Mouse (Mus musculus) heart, adult 2 months (tissue): ENCODE data around the gene Gm10643. TPM values are rescaled to one million over a fixed set of nuclear protein-coding genes. Genes with fewer than 3 reads are reported as not detected.

Experiments
- DNase-seq, 2 experiments: peaks; one replicate each; pipeline ENCODE4 v3.0.0; 2021
- H3K27ac ChIP-seq: fragments of 200-600 bp; 2 replicates; pipeline ENCODE4 v1.8.1; 2022
- H3K27me3 ChIP-seq: fragments of 200-500 bp; 2 replicates; pipeline ENCODE4 v1.6.1; 2012; ENCODE audit warnings: mild to moderate bottlenecking, low read length, inconsistent platforms, mixed read lengths; ENCODE audit not compliant: control insufficient read depth, insufficient read depth
- H3K36me3 ChIP-seq: fragments of 200-500 bp; 2 replicates; pipeline ENCODE4 v1.6.1; 2012; ENCODE audit warnings: low read length, inconsistent platforms; ENCODE audit not compliant: control insufficient read depth, insufficient read depth
- H3K4me1 ChIP-seq: fragments of 200-500 bp; 2 replicates; pipeline ENCODE4 v1.6.1; 2011; ENCODE audit warnings: low read length; ENCODE audit not compliant: control insufficient read depth, insufficient read depth
- H3K4me3 ChIP-seq: fragments of 200-600 bp; 2 replicates; pipeline ENCODE4 v1.8.1; 2022
- H3K79me2 ChIP-seq: fragments of 200-500 bp; replicated peaks from 2 replicates; pipeline ENCODE4 v1.6.1; 2012; ENCODE audit warnings: mild to moderate bottlenecking, inconsistent platforms, low read length, moderate library complexity, mixed read lengths; ENCODE audit not compliant: control insufficient read depth, insufficient read depth
- H3K9ac ChIP-seq: fragments of 200-500 bp; 2 replicates; pipeline ENCODE4 v1.6.1; 2012; ENCODE audit warnings: low read depth, mild to moderate bottlenecking, control low read depth, inconsistent platforms, low read length, mixed read lengths
- CTCF ChIP-seq: fragments of 200-600 bp; IDR thresholded peaks from 2 replicates; pipeline ENCODE4 v1.8.1; 2022; ENCODE audit warnings: antibody characterized with exemption, mild to moderate bottlenecking, moderate library complexity
- EP300 ChIP-seq: fragments of 200-500 bp; IDR thresholded peaks from 2 replicates; pipeline ENCODE4 v1.6.1; 2011; ENCODE audit warnings: low read depth, low read length, control low read depth; ENCODE audit not compliant: insufficient read depth
- POLR2A ChIP-seq: fragments of 200-500 bp; IDR thresholded peaks from 2 replicates; pipeline ENCODE4 v1.6.1; 2011; ENCODE audit warnings: mild to moderate bottlenecking, low read depth, low read length, control low read depth; ENCODE audit not compliant: insufficient read depth
- WGBS: fragments of 180-500 bp; shearing (Covaris S2); methylation state at CpG from one replicate; pipeline ENCODE4 v1.1.7; 2018; 5-methylcytosine and 5-hydroxymethylcytosine counted together
- intact Hi-C: fragments of 180-260 bp; cut with DNase I; formaldehyde crosslinking; loops from one replicate; pipeline ENCODE4 v1.15.1; 2025
- polyA plus RNA-seq: library from polyadenylated mRNA; depleted of rRNA; stranded (reverse); fragments of >200 nt; gene quantifications from 2 replicates; pipeline ENCODE4 v1.2.3, GENCODE M21; 2012
- total RNA-seq, 2 experiments: library from RNA; stranded (reverse); gene quantifications; 2 replicates each; pipeline ENCODE4 v1.2.3; 2021

The Gm10643 gene
- total and polyA plus RNA-seq, 3 experiments, result 2.1 to 4.8 (median 3.6) TPM

DNA sequence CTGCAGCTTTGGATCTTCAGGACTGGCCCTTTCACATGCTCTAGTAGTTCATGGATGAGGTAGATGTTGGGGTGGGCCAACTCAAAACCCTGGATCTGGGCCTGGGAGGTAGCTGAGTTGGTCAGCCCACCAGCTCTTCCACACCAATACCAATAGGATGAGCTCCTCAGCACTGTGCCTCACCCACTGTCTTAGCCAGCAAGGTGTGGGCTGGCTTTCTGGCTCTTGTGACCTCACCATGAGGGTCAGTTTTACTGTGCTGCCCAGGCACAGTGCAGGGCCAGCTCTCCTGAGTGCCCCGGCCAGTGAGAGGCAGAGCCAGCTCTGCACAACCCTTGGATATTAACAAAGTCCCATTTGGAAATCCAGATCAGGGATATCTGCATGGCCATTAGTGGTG, 7.1 kb downstream of the Gm10643 start:
- 96% methylated on average over 1 of the region's 1 CpGs for WGBS

DNA sequence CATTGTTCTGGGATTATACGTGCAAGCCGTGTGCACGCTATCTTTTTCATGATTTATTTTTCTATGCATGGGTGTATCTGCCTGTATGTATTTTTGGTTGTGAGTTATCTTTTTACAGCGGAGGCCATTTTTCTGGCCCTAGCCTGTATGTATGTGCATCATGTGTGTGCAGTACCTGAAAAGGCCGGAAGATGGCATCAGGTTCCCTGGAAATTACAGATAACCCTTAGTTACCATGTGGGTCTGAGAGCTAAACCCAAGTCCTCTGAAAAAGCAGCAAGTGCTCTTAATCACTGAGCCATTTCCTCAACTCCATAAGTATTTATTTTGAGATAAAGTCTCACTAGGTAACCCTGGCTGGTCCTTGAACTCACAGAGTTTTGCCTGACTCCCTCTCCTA, 11.7 kb downstream of the Gm10643 start:
- no peak overlapping the region for H3K27ac ChIP-seq
- TF ChIP-seq POLR2A (no peak), EP300 (no peak), CTCF (no peak)
- H3K36me3 ChIP-seq, result no peaks in the 10 kb centered on the region
- 69% methylated on average over 5 of the region's 5 CpGs for WGBS
- H3K4me3 ChIP-seq, result no peak overlapping the region
- H3K79me2 ChIP-seq, result no peaks in the 10 kb centered on the region
- H3K4me1 ChIP-seq, result no peaks in the 10 kb centered on the region
- H3K9ac ChIP-seq, result no peak overlapping the region
- no peak for DNase-seq
- no peaks in the 10 kb centered on the region for H3K27me3 ChIP-seq
- intact Hi-C loops, result no loop called here

More for the DNA sequence above, 7.1 kb downstream of the Gm10643 start:
- no peak for DNase-seq
- H3K36me3 ChIP-seq, result no peaks in the 10 kb centered on the region
- no peaks in the 10 kb centered on the region for H3K79me2 ChIP-seq
- H3K9ac ChIP-seq, result no peak overlapping the region
- no peak overlapping the region for H3K27ac ChIP-seq
- no peaks in the 10 kb centered on the region for H3K4me1 ChIP-seq
- no peaks in the 10 kb centered on the region for H3K27me3 ChIP-seq
- TF ChIP-seq EP300 (no peak), POLR2A (no peak), CTCF (no peak)
- intact Hi-C loops, result no loop called here
- no peak overlapping the region for H3K4me3 ChIP-seq

DNA sequence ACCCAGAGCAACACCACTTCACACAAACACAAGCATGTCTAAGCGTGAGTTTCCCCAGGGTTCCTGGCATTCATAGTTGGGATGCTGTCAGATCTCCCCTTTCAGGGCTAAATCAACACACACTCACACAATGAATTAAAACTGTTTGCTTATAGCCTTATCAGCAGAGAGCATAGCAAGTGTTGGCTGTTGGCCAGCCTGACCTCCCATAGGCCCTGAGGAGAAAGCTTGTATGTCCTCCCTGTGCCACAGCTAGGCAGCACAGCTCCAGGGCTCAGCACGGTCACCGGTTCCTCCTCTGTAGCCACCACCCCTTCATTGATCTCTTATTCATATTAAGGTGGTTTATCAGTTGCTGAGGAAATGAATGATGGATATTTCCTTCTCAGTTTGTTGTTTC, 12.2 kb downstream of the Gm10643 start:
- Histone ChIP-seq H3K27ac (no peak overlapping the region), H3K4me3 (no peak overlapping the region), H3K4me1 (no peaks in the 10 kb centered on the region), H3K9ac (no peak overlapping the region), H3K36me3 (no peaks in the 10 kb centered on the region), H3K27me3 (no peaks in the 10 kb centered on the region), H3K79me2 (no peaks in the 10 kb centered on the region)
- intact Hi-C loops, result no loop called here
- no peak for TF ChIP-seq CTCF
- 26% methylated on average over 3 of the region's 3 CpGs for WGBS
- DNase-seq, result no peak

GRCm38 (mm10) chr8:84048171-84048570, 16.8 kb downstream of the Gm10643 start:
- no peak for DNase-seq
- no peak overlapping the region for H3K27ac ChIP-seq
- H3K36me3 ChIP-seq, result no peaks in the 10 kb centered on the region
- no peak for TF ChIP-seq CTCF
- no peak for TF ChIP-seq EP300
- no peak for TF ChIP-seq POLR2A
- H3K79me2 ChIP-seq, result no peaks in the 10 kb centered on the region
- 72% methylated on average over 5 of the region's 5 CpGs for WGBS
- intact Hi-C loops, result no loop called here
- no peak overlapping the region for H3K9ac ChIP-seq
- H3K4me1 ChIP-seq, result no peaks in the 10 kb centered on the region
- H3K27me3 ChIP-seq, result no peaks in the 10 kb centered on the region; the same call in 1 of the 2 replicates
- no peak overlapping the region for H3K4me3 ChIP-seq

- Histone ChIP-seq H3K9ac (no peak overlapping the region), H3K36me3 (no peaks in the 10 kb centered on the region), H3K4me3 (no peak overlapping the region), H3K27ac (no peak overlapping the region), H3K4me1 (no peaks in the 10 kb centered on the region), H3K27me3 (no peaks in the 10 kb centered on the region; the same call in 1 of the 2 replicates), H3K79me2 (no peaks in the 10 kb centered on the region)
- WGBS, result 85% methylated on average over 3 of the region's 3 CpGs
- TF ChIP-seq EP300, result no peak
- TF ChIP-seq POLR2A, result no peak
- intact Hi-C loops, result no loop called here
- DNase-seq, result no peak
Observed at GRCm38 (mm10) chr8:84046505-84046904, 18.4 kb downstream of the Gm10643 start.

DNA sequence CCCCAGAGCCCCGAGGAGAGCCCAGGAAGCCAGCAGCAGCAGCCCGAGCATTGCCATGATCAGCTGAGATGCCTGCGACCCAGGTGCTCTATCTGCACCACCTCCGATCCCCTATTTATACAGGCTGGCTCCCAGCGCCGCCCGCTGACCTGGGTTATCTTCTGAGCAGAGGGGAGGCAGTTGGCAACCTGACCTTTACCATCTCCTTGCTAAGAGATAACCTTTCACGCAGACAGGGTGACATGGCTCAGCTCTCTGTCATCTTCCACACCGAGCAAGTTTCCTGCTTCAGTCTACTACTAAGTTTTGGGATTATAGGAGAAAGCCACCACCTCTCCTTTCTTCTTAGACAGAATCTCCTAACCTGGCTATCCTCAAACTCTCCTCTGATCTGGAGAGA, 20.0 kb downstream of the Gm10643 start, which contains the start of gene Rln3:
TSS of gene Rln3 (minus strand) at position 101 of the 400 bp plus-strand sequence.
- Histone ChIP-seq H3K4me1 (no peaks in the 10 kb centered on the region), H3K27me3 (no peaks in the 10 kb centered on the region; the same call in 1 of the 2 replicates), H3K79me2 (no peaks in the 10 kb centered on the region), H3K4me3 (no peak within 1 kb of the TSS), H3K27ac (no peak within 1 kb of the TSS), H3K36me3 (no peaks in the 10 kb centered on the region), H3K9ac (no peak within 1 kb of the TSS; the same call in 1 of the 2 replicates)
- TF ChIP-seq EP300 (no peak), CTCF (no peak), POLR2A (no peak)
- intact Hi-C loops, result no loop called here
- no peak for DNase-seq
- 29% methylated on average over 9 of the region's 9 CpGs for WGBS
